Mouse (Mus musculus) cerebellum, adult 11-12 months (tissue): ENCODE data around the gene Gm3667.
A peak's percentile ranks its signal among the peaks of the same experiment; 100 is the strongest.
"Not testable (repeated sequence)": the region's sequence is repeated elsewhere in the genome, so short reads cannot be mapped to it uniquely, and the experiment has no call there.

Experiments used
- DNase-seq: peaks from one replicate; pipeline ENCODE4 v3.0.0; 2022

The Gm3667 gene

GRCm38 (mm10) chr14:6889521-6890012 is at the start of gene Gm3667:
TSS of gene Gm3667 (minus strand) at chr14:6889962.
- DNase-seq: not testable (repeated sequence)

- DNase-seq: not testable (repeated sequence)
Measured at GRCm38 (mm10) chr14:6899881-6900280, 10.1 kb upstream of the Gm3667 start.

- peak; percentile 6 for DNase-seq
Measured at GRCm38 (mm10) chr14:6888811-6889210, 951 bp downstream of the Gm3667 start.

- not testable (repeated sequence) for DNase-seq
Measured at GRCm38 (mm10) chr14:6840211-6840610, 49.6 kb downstream of the Gm3667 start, which contains the start of gene Gm3642. TSS of gene Gm3642 (minus strand) at chr14:6840311.

- DNase-seq: not testable (repeated sequence)
Measured at GRCm38 (mm10) chr14:6823297-6823696, 66.5 kb downstream of the Gm3667 start.
